Mouse (Mus musculus) kidney, adult 2 months (tissue): Measurements from ENCODE around the gene Fopnl. TPM values are rescaled to one million over a fixed set of nuclear protein-coding genes. Genes with fewer than 3 reads are reported as not detected.

Experiments used
- DNase-seq: peaks from one replicate; pipeline ENCODE4 v3.0.0; 2021
- H3K27ac ChIP-seq: fragments of 200-500 bp; 2 replicates; pipeline ENCODE4 v1.5.1; 2012; ENCODE audit warnings: low read depth, low read length, control low read depth, inconsistent platforms; ENCODE audit not compliant: insufficient read depth
- H3K27me3 ChIP-seq: fragments of 200-500 bp; replicated peaks from 2 replicates; pipeline ENCODE4 v1.6.1; 2012; ENCODE audit warnings: mild to moderate bottlenecking, moderate library complexity, low read length, inconsistent platforms; ENCODE audit not compliant: control insufficient read depth, insufficient read depth
- H3K36me3 ChIP-seq: fragments of 200-500 bp; 2 replicates; pipeline ENCODE4 v1.6.1; 2012; ENCODE audit warnings: mild to moderate bottlenecking, moderate library complexity, low read length, inconsistent platforms; ENCODE audit not compliant: control insufficient read depth, insufficient read depth
- H3K4me1 ChIP-seq: fragments of 200-500 bp; 2 replicates; pipeline ENCODE4 v1.6.1; 2011; ENCODE audit warnings: low read length; ENCODE audit not compliant: control insufficient read depth, insufficient read depth
- H3K4me3 ChIP-seq: fragments of 200-500 bp; 2 replicates; pipeline ENCODE4 v1.5.1; 2011; ENCODE audit warnings: mild to moderate bottlenecking, low read depth, low read length, control low read depth; ENCODE audit not compliant: insufficient read depth
- CTCF ChIP-seq: fragments of 200-500 bp; conservative IDR thresholded peaks from 2 replicates; pipeline ENCODE4 v1.5.1; 2011; ENCODE audit warnings: low read depth, mild to moderate bottlenecking, control low read depth, low read length, moderate library complexity, mixed read lengths; ENCODE audit not compliant: insufficient read depth, insufficient read length
- POLR2A ChIP-seq: fragments of 200-500 bp; IDR thresholded peaks from one replicate; pipeline ENCODE4 v1.6.1; 2011; ENCODE audit warnings: low read depth, low read length, control low read depth
- WGBS: fragments of 180-500 bp; shearing (Covaris S2); methylation state at CpG from one replicate; pipeline ENCODE4 v1.1.7; 2018; 5-methylcytosine and 5-hydroxymethylcytosine counted together
- polyA plus RNA-seq: library from polyadenylated mRNA; depleted of rRNA; stranded (reverse); fragments of >200 nt; gene quantifications from 2 replicates; pipeline ENCODE4 v1.2.3, GENCODE M21; 2012; rRNA removed

Fopnl gene
- polyA plus RNA-seq, 1 experiment: 34.6 TPM

GRCm38 (mm10) chr16:14249913-14250312 is 67.3 kb downstream of the Fopnl start:
- Histone ChIP-seq H3K4me3 (no peak overlapping the region), H3K36me3 (no peaks in the 10 kb centered on the region), H3K27ac (no peak overlapping the region), H3K4me1 (no peaks in the 10 kb centered on the region), H3K27me3 (no peaks in the 10 kb centered on the region)
- WGBS: 49% methylated on average over 1 of the region's 1 CpGs
- no peak for DNase-seq
- TF ChIP-seq POLR2A (no peak), CTCF (no peak)

Other genes starting within 250 kb of the Fopnl start
- 22.0 and 23.6 TPM in 2 replicates for gene Nde1, start 154.1 kb downstream of the Fopnl start, polyA plus RNA-seq
- gene Marf1, start 154.1 kb downstream of the Fopnl start, polyA plus RNA-seq: 11.3 and 11.5 TPM in 2 replicates
- gene Myh11, start 26.0 kb downstream of the Fopnl start, polyA plus RNA-seq: 5.9 and 10.3 TPM in 2 replicates
- gene Abcc1, start 44.2 kb upstream of the Fopnl start, polyA plus RNA-seq: 26.5 and 29.8 TPM in 2 replicates
- not detected in 2 replicates for gene A630010A05Rik, start 244.9 kb upstream of the Fopnl start, polyA plus RNA-seq